Mouse (Mus musculus) adrenal gland, postnatal 4 days (tissue): ENCODE measurements around the gene Lhx1. TPM values are rescaled to one million over a fixed set of nuclear protein-coding genes. Genes with fewer than 3 reads are reported as not detected.

Source experiments
- DNase-seq, 2 experiments: peaks; one replicate each; pipeline ENCODE4 v3.0.0; 2021 to 2022; ENCODE audit warnings: low spot score in 2 of 2, mixed read lengths in 2 of 2
- total RNA-seq, 2 experiments: library from RNA; stranded (reverse); gene quantifications; 2 replicates each; pipeline ENCODE4 v1.2.3; 2021

Lhx1 gene
- total RNA-seq, 2 experiments from 2014 or later: 0.62 to 9.8 TPM

- DNase-seq: no peak
These were observed 1.9 kb upstream of the Lhx1 start for GRCm38 (mm10) chr11:84526976-84527860.

GRCm38 (mm10) chr11:84526451-84526850 is 1.1 kb upstream of the Lhx1 start:
- DNase-seq: no peak

GRCm38 (mm10) chr11:84524511-84525270 is 644 bp downstream of the Lhx1 start:
- DNase-seq: no peak

GRCm38 (mm10) chr11:84523841-84524510 is 1.4 kb downstream of the Lhx1 start:
- no peak for DNase-seq

- DNase-seq: no peak
These were observed 2.0 kb downstream of the Lhx1 start for GRCm38 (mm10) chr11:84523321-84523831.

GRCm38 (mm10) chr11:84522577-84523320 is 2.6 kb downstream of the Lhx1 start:
- peak; percentile 40 to 55 for DNase-seq

- no peak for DNase-seq
These were observed 3.5 kb downstream of the Lhx1 start for GRCm38 (mm10) chr11:84521751-84522299.

- no peak for DNase-seq
These were observed 4.3 kb downstream of the Lhx1 start for GRCm38 (mm10) chr11:84521071-84521390.

- DNase-seq: no peak
These were observed 4.9 kb downstream of the Lhx1 start for GRCm38 (mm10) chr11:84520269-84521070.

GRCm38 (mm10) chr11:84519576-84520268 is 5.6 kb downstream of the Lhx1 start:
- no peak for DNase-seq

- no peak for DNase-seq
These were observed 6.3 kb downstream of the Lhx1 start for GRCm38 (mm10) chr11:84519036-84519435.

- DNase-seq: no peak
These were observed 7.1 kb downstream of the Lhx1 start for GRCm38 (mm10) chr11:84518261-84518660.

GRCm38 (mm10) chr11:84517431-84517830 is 7.9 kb downstream of the Lhx1 start:
- no peak for DNase-seq

GRCm38 (mm10) chr11:84516501-84517240 is 8.7 kb downstream of the Lhx1 start:
- DNase-seq: no peak

GRCm38 (mm10) chr11:84513171-84514116 is 11.9 kb downstream of the Lhx1 start, which contains the start of gene Aatf:
Gene Aatf, minus strand, starts transcription at chr11:84513522.
- DNase-seq: peak; percentile 91 to 96

GRCm38 (mm10) chr11:84512031-84512430 is 13.3 kb downstream of the Lhx1 start:
- no peak for DNase-seq

- DNase-seq: no peak
These were observed 21.0 kb downstream of the Lhx1 start for GRCm38 (mm10) chr11:84504296-84504695.
